Mouse (Mus musculus) heart, embryonic 10.5 days (tissue): ENCODE measurements at regions not wholly inside any gene's neighbourhood (a gene's known extent, or its start where the extent isn't known, plus 50 kb on each side); places are given as distances from the start of the nearest gene placed in this dataset.
"Not testable (repeated sequence)": the region's sequence is repeated elsewhere in the genome, so short reads cannot be mapped to it uniquely, and the experiment has no call there.

Experiments used
- DNase-seq: peaks from one replicate; pipeline ENCODE4 v3.0.0-alpha.2; 2017; ENCODE audit warnings: low spot score
- H3K27ac ChIP-seq: fragments of 300-500 bp; sonication (generic); 2 replicates; pipeline ENCODE4 v1.5.1; 2016; ENCODE audit warnings: mild to moderate bottlenecking
- H3K27me3 ChIP-seq: fragments of 300-500 bp; sonication (generic); 2 replicates; pipeline ENCODE4 v1.6.1; 2016; ENCODE audit warnings: mild to moderate bottlenecking; ENCODE audit not compliant: poor library complexity, insufficient read depth, severe bottlenecking
- H3K36me3 ChIP-seq: fragments of 300-500 bp; sonication (generic); 2 replicates; pipeline ENCODE4 v1.6.1; 2016; ENCODE audit warnings: mild to moderate bottlenecking, moderate library complexity
- H3K4me1 ChIP-seq: fragments of 300-500 bp; sonication (generic); 2 replicates; pipeline ENCODE4 v1.6.1; 2016; ENCODE audit warnings: mild to moderate bottlenecking
- H3K4me3 ChIP-seq: fragments of 300-500 bp; sonication (generic); 2 replicates; pipeline ENCODE4 v1.5.1; 2016; ENCODE audit warnings: mild to moderate bottlenecking, moderate library complexity
- H3K9me3 ChIP-seq: fragments of 300-500 bp; sonication (generic); 2 replicates; pipeline ENCODE4 v1.6.1; 2016; ENCODE audit warnings: mild to moderate bottlenecking, moderate library complexity
- WGBS: fragments of 180-500 bp; shearing (Covaris S2); methylation state at CpG from one replicate; pipeline ENCODE4 v1.1.7; 2016; 5-methylcytosine and 5-hydroxymethylcytosine counted together

- Histone ChIP-seq H3K9me3 (no peaks in the 10 kb centered on the region), H3K36me3 (no peaks in the 10 kb centered on the region), H3K27ac (no peak overlapping the region), H3K27me3 (no peaks in the 10 kb centered on the region), H3K4me1 (no peaks in the 10 kb centered on the region), H3K4me3 (no peak overlapping the region)
- 78% methylated on average over 4 of the region's 4 CpGs for WGBS
- DNase-seq: no peak
These were observed 92.9 kb upstream of the Pfn2 start for GRCm38 (mm10) chr3:57940504-57941381.

DNA sequence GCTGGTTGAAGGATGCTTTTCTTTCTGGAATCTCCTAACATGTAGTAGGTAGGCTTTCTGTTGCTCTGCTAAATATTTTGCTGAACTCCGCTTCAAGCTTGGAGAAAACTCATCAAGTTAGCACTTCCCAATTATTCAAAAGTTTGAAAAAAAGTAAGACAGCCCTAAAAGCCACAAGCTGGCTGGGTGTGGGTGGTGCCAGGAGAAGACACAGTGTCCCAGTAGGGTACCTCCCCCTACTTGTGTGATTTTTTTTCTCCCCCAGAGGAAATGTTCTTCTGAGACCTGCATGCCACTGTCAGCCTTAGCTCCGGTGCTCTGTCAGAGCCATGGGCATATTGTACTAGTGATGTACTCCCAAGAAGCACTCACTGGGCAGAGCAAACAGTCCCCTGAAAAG, 96.8 kb upstream of the Pfn2 start:
- WGBS: 79% methylated on average over 2 of the region's 2 CpGs

DNA sequence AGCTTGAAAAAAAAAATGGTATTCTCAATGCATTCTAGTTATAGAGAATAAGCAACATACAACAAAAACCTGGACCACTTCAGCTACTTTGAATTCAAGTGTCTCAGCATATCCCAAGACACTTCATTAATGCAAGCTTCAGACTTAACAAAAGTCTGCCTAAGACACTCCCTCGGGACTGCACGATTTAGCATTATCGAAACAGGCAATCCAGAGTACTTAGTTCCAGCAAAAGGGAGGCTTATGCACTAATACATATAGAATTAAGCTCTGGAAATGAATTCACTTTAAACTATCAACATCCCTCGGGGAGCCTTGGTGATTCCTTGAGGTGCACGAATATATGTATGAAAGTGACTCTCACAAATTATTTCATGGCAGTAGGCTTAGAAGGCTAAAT, 97.9 kb upstream of the Pfn2 start:
- no peaks in the 10 kb centered on the region for H3K9me3 ChIP-seq
- no peak overlapping the region for H3K4me3 ChIP-seq
- DNase-seq: no peak
- no peaks in the 10 kb centered on the region for H3K27me3 ChIP-seq
- no peaks in the 10 kb centered on the region for H3K36me3 ChIP-seq
- H3K27ac ChIP-seq: no peak overlapping the region
- 0 out of 2 replicates have a peak, but pooled peaks cover 5% of the 10 kb centered on the region for H3K4me1 ChIP-seq
- 84% methylated on average over 5 of the region's 5 CpGs for WGBS

More for the DNA sequence above, 96.8 kb upstream of the Pfn2 start:
- Histone ChIP-seq H3K9me3 (no peaks in the 10 kb centered on the region), H3K4me3 (no peak overlapping the region), H3K36me3 (no peaks in the 10 kb centered on the region), H3K27me3 (no peaks in the 10 kb centered on the region), H3K4me1 (no peaks in the 10 kb centered on the region), H3K27ac (no peak overlapping the region)
- no peak for DNase-seq

GRCm38 (mm10) chr3:57947331-57947730, 99.5 kb upstream of the Pfn2 start:
- Histone ChIP-seq H3K4me1 (0 out of 2 replicates have a peak, but pooled peaks cover 9% of the 10 kb centered on the region), H3K36me3 (no peaks in the 10 kb centered on the region), H3K27me3 (no peaks in the 10 kb centered on the region), H3K27ac (no peak overlapping the region), H3K4me3 (no peak overlapping the region), H3K9me3 (no peaks in the 10 kb centered on the region)
- WGBS: 77% methylated on average over 2 of the region's 2 CpGs
- DNase-seq: no peak

- no peaks in the 10 kb centered on the region for H3K36me3 ChIP-seq
- H3K4me1 ChIP-seq: peaks cover 9% of the 10 kb centered on the region; the same call in 1 of the 2 replicates
- H3K4me3 ChIP-seq: no peak overlapping the region
- WGBS: 77% methylated on average over 1 of the region's 1 CpGs
- no peaks in the 10 kb centered on the region for H3K9me3 ChIP-seq
- no peak for DNase-seq
- no peaks in the 10 kb centered on the region for H3K27me3 ChIP-seq
- no peak overlapping the region for H3K27ac ChIP-seq
These were observed 100.8 kb upstream of the Pfn2 start for GRCm38 (mm10) chr3:57948720-57949119.

DNA sequence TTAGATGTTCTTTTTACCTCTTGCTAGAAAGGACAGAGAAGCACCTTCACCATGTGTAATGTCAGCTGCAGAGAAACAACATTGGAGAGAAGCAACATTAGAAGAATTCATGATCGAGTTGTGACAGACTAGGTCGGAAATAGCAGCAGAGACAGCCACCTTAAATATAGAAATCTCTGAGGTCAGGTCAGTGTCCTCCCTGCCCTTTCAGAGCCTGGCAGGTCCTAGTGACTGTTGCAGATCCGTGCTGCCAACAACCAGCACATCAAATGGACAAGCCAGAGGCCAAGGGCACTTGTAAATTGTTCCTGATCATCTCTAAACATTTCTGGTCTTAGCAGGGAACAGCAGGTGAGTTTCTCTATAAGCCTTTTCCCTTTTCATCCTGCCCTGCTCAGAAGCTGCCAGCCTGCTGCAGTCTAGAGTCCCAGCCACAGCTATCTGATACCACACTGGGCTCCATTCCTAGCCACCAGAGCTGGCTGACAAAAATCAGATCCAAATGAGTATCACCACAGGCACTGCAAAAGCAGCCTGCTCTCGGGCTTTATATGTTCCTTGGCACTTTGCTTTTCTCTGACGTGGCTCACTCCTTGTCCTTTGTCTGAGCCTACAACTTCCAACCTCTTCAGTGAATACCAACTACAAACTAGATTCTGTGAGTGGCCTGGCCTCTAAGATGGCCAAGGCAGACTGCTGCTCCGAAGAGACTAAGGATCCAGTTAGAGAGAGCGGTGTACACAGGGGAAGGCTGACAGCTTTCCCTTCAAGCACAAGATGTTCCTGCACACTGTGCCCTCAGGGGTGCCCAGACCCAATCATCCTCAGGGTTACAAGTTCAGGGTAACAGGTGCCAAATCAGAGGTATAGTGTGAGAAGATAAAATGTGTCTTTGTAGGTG, 102.8 kb upstream of the Pfn2 start:
- no peaks in the 10 kb centered on the region for H3K27me3 ChIP-seq
- H3K9me3 ChIP-seq: no peaks in the 10 kb centered on the region
- no peak for DNase-seq
- no peak overlapping the region for H3K27ac ChIP-seq
- no peaks in the 10 kb centered on the region for H3K36me3 ChIP-seq
- no peak overlapping the region for H3K4me3 ChIP-seq
- peaks cover 9% of the 10 kb centered on the region; the same call in 1 of the 2 replicates for H3K4me1 ChIP-seq
- 57% methylated on average over 7 of the region's 7 CpGs for WGBS

GRCm38 (mm10) chr3:57951438-57951837, 103.6 kb upstream of the Pfn2 start:
- Histone ChIP-seq H3K4me1 (peaks cover 9% of the 10 kb centered on the region; the same call in 1 of the 2 replicates), H3K27me3 (no peaks in the 10 kb centered on the region), H3K27ac (no peak overlapping the region), H3K36me3 (no peaks in the 10 kb centered on the region), H3K9me3 (no peaks in the 10 kb centered on the region), H3K4me3 (no peak overlapping the region)
- WGBS: 56% methylated on average over 5 of the region's 5 CpGs
- DNase-seq: no peak

- DNase-seq: no peak
- whole genome bisulfite sequencing: 82% methylated on average over 4 of the region's 4 CpGs
- Histone ChIP-seq H3K4me1 (no peaks in the 10 kb centered on the region; the same call in 1 of the 2 replicates), H3K4me3 (no peak overlapping the region), H3K9me3 (no peaks in the 10 kb centered on the region), H3K36me3 (no peaks in the 10 kb centered on the region), H3K27ac (no peak overlapping the region), H3K27me3 (no peaks in the 10 kb centered on the region)
These were observed 109.5 kb upstream of the Pfn2 start for GRCm38 (mm10) chr3:57957352-57957751.

DNA sequence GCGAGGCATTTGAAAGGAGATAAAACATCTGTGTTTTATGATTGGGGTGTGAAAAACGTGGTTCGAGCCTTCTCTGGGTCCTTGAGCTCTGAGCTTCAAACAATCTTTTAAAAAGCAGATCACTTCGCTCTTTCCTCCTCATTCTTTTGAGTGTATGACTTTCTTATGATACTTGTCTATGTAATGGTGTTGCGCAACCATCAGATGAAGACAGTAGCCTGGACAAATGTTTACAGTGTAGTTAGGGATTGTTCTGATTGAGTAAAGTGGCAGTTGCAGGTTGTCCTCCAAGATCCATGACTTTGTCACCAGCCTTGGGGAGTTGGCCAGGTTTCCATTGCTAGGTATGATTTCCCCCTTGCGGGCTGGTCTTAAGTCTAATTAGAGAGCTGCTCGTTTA, 116.1 kb upstream of the Pfn2 start:
- 86% methylated on average over 7 of the region's 7 CpGs for WGBS
- Histone ChIP-seq H3K4me1 (no peaks in the 10 kb centered on the region), H3K27me3 (no peaks in the 10 kb centered on the region), H3K9me3 (no peaks in the 10 kb centered on the region), H3K36me3 (no peaks in the 10 kb centered on the region), H3K4me3 (no peak overlapping the region), H3K27ac (no peak overlapping the region)
- no peak for DNase-seq

- not testable (repeated sequence) for H3K4me3 ChIP-seq, H3K4me1 ChIP-seq, H3K27ac ChIP-seq, H3K27me3 ChIP-seq, DNase-seq, H3K36me3 ChIP-seq, H3K9me3 ChIP-seq
- WGBS: 78% methylated on average over 2 of the region's 2 CpGs
These were observed 122.7 kb upstream of the Pfn2 start for GRCm38 (mm10) chr3:57970614-57971013.

DNA sequence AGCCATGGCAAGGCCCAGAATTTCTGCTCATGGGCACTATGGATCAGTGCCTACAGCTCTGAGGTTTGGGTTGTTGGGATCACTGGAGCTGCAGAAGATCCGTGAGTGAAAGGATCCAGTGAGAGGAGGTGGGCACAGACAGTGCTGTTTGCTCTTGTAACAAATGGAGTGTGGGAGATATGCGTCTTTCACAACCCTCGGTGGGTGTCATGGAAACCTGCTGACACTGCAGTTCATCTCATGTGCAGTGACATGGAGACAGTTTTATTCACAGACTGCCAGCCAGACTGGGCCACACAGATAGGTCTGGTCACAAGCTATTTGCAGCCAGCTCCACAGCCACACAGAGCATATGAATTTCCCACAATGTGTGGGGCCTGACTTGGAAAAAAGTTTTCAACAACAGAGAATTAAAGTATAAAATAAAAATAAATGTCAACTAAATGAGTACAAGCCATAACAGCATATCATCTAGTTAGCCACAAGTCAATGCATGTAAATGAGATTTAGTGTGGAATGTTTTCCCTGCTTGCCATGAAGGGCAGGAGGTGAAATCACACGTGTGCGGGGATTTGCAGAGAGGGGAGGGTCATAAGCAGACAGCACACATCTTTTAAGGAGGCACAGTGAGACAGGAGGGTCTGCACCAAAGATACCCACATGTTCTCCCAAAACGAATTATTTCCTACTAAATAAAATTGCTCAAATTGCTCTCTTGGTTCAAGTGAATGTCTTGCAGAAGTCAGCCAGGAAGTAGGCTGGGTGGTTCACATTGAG, 124.8 kb upstream of the Pfn2 start:
- Histone ChIP-seq H3K4me3 (no peak overlapping the region), H3K9me3 (no peaks in the 10 kb centered on the region), H3K4me1 (peaks cover 6% of the 10 kb centered on the region), H3K27ac (no peak overlapping the region), H3K36me3 (no peaks in the 10 kb centered on the region), H3K27me3 (no peaks in the 10 kb centered on the region)
- 45% methylated on average over 6 of the region's 6 CpGs for WGBS
- DNase-seq: no peak

GRCm38 (mm10) chr3:57973546-57973945, 125.7 kb upstream of the Pfn2 start:
- no peaks in the 10 kb centered on the region for H3K27me3 ChIP-seq
- no peaks in the 10 kb centered on the region for H3K36me3 ChIP-seq
- DNase-seq: no peak
- no peak overlapping the region for H3K27ac ChIP-seq
- no peaks in the 10 kb centered on the region for H3K9me3 ChIP-seq
- peaks cover 6% of the 10 kb centered on the region for H3K4me1 ChIP-seq
- no peak overlapping the region for H3K4me3 ChIP-seq
- WGBS: 81% methylated on average over 3 of the region's 3 CpGs
